Mouse (Mus musculus) layer of hippocampus, adult 9-10 months (tissue): ENCODE data around the gene Alk.
A peak's percentile ranks its signal among the peaks of the same experiment; 100 is the strongest.

ENCODE experiments used
- DNase-seq: peaks from one replicate; pipeline ENCODE4 v3.0.0; 2022; ENCODE audit warnings: low spot score

The Alk gene

DNA sequence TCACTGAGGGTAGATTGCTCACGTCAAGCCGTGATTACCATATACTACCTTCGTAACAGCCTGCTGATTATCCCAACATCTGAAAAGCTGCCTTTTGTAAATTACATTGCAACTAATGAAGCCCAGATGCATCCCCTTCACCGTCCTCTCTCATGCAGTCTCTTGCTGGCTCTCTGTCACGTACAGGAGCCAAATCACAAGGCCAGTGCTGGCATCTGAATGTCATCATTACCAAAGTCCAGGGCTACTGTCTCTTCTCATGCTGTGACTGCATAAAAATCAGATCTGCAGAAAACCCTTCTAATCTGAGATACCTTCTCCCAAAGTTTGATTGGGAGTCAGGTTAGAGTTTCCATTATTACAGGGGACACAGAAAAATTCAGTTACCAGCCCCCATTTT is 351.0 kb downstream of the Alk start:
- no peak for DNase-seq

- DNase-seq, result no peak
Observed at GRCm38 (mm10) chr17:72251554-72251953, 352.9 kb downstream of the Alk start.

DNA sequence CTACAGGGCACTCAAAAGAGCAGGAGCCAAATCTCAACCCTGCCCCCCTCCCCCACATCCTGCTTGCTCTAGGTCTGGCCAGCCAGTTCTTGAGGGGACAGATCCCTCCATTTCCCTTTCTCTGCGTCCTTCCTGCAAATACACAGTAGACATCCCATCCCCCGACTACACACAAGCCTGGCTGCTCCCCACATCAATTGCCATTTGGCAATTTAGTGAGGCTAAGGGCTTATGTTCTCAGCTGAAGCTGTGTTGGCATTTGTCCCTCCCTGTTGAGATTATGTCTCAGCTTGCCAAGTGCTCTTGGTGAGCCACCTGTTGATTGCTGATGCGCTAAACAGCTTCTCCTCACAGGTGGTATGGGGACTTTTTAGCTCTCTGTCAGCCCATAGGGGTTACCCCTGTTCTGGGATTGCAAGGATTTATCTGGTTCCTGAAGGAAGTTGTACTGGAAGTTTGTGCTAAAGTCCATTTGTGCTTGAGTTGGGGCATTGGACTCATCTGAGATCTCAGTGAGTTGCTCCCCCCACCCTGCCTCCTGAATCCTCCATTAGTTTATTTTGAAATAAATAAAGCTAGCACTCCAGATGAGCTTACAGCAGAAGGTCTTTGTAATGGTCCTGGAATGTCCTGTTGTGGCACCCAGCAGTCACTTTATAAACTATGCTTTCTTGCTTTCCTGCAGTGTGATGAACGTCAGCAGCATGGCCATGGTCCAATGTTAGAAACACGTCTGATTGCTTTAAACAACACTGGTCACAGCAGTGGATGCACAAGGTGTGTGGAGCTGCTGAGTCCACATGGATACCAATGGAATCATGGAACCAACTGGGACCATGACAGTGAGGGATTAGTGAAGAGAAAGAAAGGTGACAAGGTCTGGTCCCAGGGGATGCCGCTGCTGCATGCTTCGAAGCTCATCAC is 353.7 kb downstream of the Alk start:
- no peak for DNase-seq

GRCm38 (mm10) chr17:72242036-72242435 is 362.4 kb downstream of the Alk start:
- no peak for DNase-seq

- DNase-seq, result no peak
Observed at GRCm38 (mm10) chr17:72237315-72237714, 367.1 kb downstream of the Alk start.

DNA sequence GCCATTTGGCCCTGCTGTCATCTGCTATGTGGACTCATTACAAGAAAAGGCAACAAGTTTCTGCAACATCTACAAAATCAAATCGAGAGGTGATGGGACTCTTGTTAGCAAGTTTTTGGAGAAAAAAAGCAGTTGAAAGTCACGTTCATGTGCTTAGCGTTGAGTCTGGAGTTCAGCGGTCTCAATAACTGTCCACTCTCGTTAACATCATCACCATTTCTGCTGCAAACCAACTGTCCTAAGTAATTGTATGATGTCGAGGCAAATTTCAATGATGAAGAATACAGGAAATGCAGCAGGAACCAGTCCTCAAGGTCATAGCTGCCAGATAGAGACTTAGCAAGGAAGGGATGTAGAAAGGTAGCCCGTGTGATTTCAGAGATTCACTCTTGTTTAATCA is 373.5 kb downstream of the Alk start:
- DNase-seq, result no peak

DNA sequence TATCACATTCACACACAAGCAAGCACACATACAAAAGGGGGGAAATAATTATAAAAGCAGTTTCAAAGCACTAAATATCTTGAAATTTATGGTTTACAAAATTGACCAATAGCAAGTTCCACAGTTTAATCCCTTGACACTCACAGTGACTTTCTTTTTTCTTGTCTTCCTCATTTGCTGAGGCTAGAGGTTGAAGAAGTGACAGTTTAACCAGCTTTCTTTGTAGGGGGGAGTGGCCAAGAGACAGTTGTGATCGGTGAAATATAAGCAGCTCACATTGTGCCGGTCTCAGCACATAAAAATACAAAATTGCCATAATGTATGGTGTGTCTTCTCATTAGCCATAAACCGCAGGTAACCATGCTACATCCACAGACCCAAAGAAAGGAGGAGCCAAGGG is 385.6 kb downstream of the Alk start:
- no peak for DNase-seq

- no peak for DNase-seq
Observed at GRCm38 (mm10) chr17:72197576-72197975, 406.9 kb downstream of the Alk start.

DNA sequence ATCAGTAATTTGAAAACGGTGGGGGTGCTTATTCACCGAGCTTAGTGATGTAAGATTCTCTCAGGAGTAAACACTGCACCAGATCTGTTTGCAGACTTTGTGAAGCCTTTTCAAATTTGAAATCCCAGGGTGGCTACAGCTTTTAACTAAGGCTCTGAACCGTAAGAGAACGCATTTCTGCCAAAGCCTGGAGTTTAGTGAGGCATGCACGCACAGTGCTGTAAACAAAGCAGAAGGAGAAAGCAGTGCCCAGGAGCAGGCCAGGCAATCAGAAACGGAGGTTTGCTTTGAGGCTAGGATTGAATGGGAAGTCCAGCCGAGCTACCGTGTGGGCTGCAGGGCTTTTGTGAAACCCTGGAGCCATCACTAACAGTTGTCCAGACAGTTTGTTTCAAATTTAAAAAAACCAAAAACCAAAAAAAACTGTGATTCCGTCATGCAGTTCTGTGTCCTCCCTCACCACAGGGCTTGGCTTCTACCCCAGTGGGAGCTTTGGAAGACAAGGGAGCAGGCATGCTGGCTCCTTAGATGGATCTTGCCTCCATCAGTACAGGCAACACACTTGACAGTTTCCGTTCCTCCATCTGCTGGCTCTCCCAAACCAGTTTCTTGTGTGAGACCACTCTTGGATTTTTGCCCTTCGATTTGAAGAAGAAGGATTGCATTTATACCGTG is 409.3 kb downstream of the Alk start:
- DNase-seq, result no peak

- DNase-seq, result no peak
Observed at GRCm38 (mm10) chr17:72190536-72190935, 413.9 kb downstream of the Alk start.

- DNase-seq, result no peak
Observed at GRCm38 (mm10) chr17:72187026-72187425, 417.4 kb downstream of the Alk start.

GRCm38 (mm10) chr17:72182414-72182813 is 422.0 kb downstream of the Alk start:
- DNase-seq, result no peak

GRCm38 (mm10) chr17:72180200-72180599 is 424.2 kb downstream of the Alk start:
- no peak for DNase-seq

DNA sequence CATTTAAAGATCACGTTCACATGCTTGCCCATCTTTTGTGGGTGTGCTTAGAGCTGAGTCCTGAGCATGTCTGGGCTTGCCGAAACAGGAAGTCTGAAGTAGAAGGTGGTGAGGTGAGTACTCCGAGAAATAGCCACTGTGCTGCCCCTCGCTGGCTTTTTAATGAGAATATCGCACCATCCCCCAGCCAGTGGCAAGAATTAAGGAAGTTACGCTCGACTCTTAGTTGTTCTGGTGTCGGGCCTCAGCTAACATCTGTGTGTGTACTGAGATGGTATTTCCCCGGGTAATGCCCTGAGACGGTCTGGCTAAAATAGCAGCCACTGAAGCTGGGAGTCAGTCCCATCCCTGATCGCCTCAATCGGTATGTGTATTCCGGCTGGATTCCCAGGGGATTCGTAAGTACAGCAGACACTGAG is 424.7 kb downstream of the Alk start:
- DNase-seq, result no peak

- peak; percentile 40 for DNase-seq
Observed at GRCm38 (mm10) chr17:72173778-72174177, 430.6 kb downstream of the Alk start.

GRCm38 (mm10) chr17:72168152-72168551 is 436.3 kb downstream of the Alk start:
- no peak for DNase-seq

- no peak for DNase-seq
Observed at GRCm38 (mm10) chr17:72158857-72159385, 445.5 kb downstream of the Alk start.

GRCm38 (mm10) chr17:72157830-72158629 is 446.4 kb downstream of the Alk start:
- DNase-seq, result no peak

DNA sequence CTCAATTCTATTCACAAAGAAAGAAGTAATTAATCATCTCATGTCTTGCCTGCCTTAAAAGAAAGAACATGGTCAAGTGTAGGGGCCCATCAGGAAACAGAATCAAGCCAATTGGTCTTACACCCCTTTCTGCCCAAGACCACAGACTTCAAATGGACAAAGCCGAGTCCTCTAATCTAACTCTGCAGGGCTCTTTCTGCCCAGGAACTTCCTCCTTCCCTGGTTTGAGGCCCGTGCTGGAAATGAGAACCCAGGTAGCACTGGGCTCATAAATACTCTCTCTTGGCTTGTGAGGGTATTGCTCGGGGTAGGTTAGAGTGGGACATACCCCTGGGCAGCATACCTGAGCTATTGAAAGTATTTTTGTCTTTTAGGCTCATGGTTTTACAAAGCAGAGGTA is 451.4 kb downstream of the Alk start:
- no peak for DNase-seq

DNA sequence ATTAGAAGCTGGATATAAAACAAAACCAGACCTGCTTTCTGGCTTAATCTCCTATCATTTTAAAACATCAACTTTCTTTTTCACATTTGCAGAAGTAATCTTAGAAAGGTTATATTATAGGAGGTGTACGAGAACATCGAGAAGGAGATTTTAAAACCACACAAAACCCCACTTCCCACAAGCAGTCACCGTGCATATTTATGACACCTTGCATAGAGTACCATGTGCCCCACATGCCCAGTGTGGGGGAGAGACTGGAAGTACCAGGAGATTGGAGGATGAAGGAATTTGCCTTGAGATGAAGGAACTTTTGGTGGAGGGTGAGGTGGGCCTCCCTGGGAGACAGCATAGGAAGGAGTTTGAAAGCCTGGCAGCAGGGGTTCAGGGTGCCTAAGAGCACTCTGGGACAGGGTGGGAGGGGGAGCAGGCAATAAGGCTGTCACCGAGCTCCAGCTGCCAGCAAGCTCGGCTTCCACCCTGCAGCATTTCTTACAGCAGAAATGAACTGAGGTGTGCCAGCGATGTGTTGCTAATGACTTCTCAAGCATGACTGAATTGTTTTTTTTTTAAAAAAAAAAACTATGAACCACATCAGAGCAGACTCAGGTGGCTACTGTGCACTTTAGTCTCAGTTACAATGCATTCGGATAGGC is 459.4 kb downstream of the Alk start:
- DNase-seq, result no peak

GRCm38 (mm10) chr17:72144461-72144860 is 460.0 kb downstream of the Alk start:
- DNase-seq, result no peak
